Mouse (Mus musculus) embryonic facial prominence, embryonic 11.5 days (tissue): ENCODE measurements at regions not wholly inside any gene's neighbourhood (a gene's known extent, or its start where the extent isn't known, plus 50 kb on each side); places are given as distances from the start of the nearest gene placed in this dataset.

Experiments used
- ATAC-seq: fragments of 200-750 bp; cut with Nextera tagmentation; replicated peaks from 2 replicates; pipeline ENCODE4 v1.8.0; 2017; ENCODE audit warnings: low read depth; ENCODE audit not compliant: insufficient number of reproducible peaks, low FRiP score, low TSS enrichment
- DNase-seq: peaks from one replicate; pipeline ENCODE4 v3.0.0-alpha.2; 2015; ENCODE audit warnings: low spot score
- H3K27ac ChIP-seq: fragments of 300-500 bp; sonication (generic); replicated peaks from 2 replicates; pipeline ENCODE4 v1.5.1; 2014; ENCODE audit warnings: mild to moderate bottlenecking, low read depth, low read length, control low read depth
- H3K27me3 ChIP-seq: fragments of 300-500 bp; sonication (generic); 2 replicates; pipeline ENCODE4 v1.6.1; 2014; ENCODE audit warnings: mild to moderate bottlenecking, low read length, moderate library complexity, mixed read lengths; ENCODE audit not compliant: control insufficient read depth, insufficient read depth
- H3K36me3 ChIP-seq: fragments of 300-500 bp; sonication (generic); replicated peaks from 2 replicates; pipeline ENCODE4 v1.6.1; 2014; ENCODE audit warnings: low read depth, mild to moderate bottlenecking, low read length, moderate library complexity, mixed read lengths; ENCODE audit not compliant: control insufficient read depth, insufficient read depth
- H3K4me1 ChIP-seq: fragments of 300-500 bp; sonication (generic); 2 replicates; pipeline ENCODE4 v1.6.1; 2014; ENCODE audit warnings: low read length, mixed read lengths; ENCODE audit not compliant: control insufficient read depth, insufficient read depth
- H3K4me2 ChIP-seq: fragments of 300-500 bp; sonication (generic); 2 replicates; pipeline ENCODE4 v1.6.1; 2014; ENCODE audit warnings: low read depth, mild to moderate bottlenecking, control low read depth, low read length, moderate library complexity
- H3K4me3 ChIP-seq: fragments of 300-500 bp; sonication (generic); 2 replicates; pipeline ENCODE4 v1.5.1; 2014; ENCODE audit warnings: low read depth, low read length, control low read depth
- H3K9ac ChIP-seq: fragments of 300-500 bp; sonication (generic); replicated peaks from 2 replicates; pipeline ENCODE4 v1.6.1; 2014; ENCODE audit warnings: mild to moderate bottlenecking, control low read depth, low read length
- H3K9me3 ChIP-seq: fragments of 300-500 bp; sonication (generic); replicated peaks from 2 replicates; pipeline ENCODE4 v1.6.1; 2016; ENCODE audit warnings: mild to moderate bottlenecking, low read length, inconsistent platforms, mixed read lengths; ENCODE audit not compliant: control insufficient read depth
- WGBS: fragments of 180-500 bp; shearing (Covaris S2); extraction: QIAGEN DNeasy Blood & Tissue Kit; methylation state at CpG from one replicate; pipeline ENCODE4 v1.1.7; 2014; 5-methylcytosine and 5-hydroxymethylcytosine counted together

DNA sequence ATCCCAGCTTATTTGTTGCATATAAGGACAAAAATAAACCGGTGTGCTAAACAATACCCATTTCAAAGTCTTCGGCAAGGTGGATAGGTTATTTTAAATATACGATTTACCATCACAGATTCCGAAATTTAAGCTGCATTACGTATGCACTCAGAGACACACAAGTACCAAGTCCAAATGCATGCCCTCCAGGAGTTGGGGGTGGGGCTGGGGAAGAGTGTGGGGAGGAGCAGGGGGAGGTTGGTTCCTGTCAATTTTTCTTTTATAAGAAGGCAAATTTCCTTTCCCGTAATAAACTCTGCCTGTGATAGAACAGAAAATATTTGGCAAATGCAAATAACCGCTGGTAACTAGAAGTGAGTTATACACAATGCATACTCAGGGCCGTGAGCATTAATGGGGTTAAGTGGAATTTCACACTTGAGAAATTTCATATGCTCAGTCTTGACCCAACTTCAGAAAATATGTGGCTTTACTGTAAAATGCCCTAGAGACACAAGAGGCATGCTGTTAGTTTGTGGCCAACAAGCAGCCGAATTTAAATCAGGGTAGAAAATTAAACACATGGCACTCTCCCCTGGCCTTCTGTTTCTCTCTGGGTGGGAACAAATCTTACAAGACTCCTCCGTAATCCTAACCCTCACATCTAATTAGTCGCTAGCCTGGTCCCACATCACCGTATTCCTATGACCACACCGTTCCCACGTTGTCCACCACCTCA lies 200.6 kb downstream of the Rwdd3 start:
- 80% methylated on average over 14 of the region's 14 CpGs for WGBS
- no peak overlapping the region for H3K27ac ChIP-seq
- no peaks in the 10 kb centered on the region for H3K9me3 ChIP-seq
- no peak overlapping the region for H3K4me3 ChIP-seq
- no peak for DNase-seq
- H3K4me2 ChIP-seq = no peak overlapping the region
- no peaks in the 10 kb centered on the region for H3K27me3 ChIP-seq
- H3K4me1 ChIP-seq = no peaks in the 10 kb centered on the region
- H3K9ac ChIP-seq = no peak overlapping the region
- no peak for ATAC-seq
- H3K36me3 ChIP-seq = no peaks in the 10 kb centered on the region

DNA sequence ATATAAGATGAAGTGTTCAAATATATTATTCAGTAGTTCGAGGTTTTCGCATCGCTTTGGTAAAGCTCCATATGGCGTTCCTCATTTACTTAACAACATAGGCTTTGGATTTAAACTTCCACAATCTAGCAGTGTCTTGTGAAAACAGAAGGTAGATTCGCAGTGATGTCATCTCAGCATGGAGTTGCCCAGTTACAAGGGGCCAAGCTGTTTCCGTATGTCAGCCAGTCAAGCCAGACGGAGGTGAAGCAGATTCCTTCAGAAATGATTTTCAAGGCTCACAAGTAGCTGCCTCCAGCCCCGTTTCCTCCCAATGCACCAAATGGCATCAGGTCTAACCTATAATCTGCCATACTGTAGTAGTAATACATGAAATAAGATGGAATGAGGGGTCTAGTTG lies 224.6 kb downstream of the Rwdd3 start:
- no peaks in the 10 kb centered on the region for H3K36me3 ChIP-seq
- 86% methylated on average over 8 of the region's 8 CpGs for WGBS
- no peak overlapping the region for H3K9ac ChIP-seq
- H3K4me3 ChIP-seq = no peak overlapping the region
- no peaks in the 10 kb centered on the region for H3K4me1 ChIP-seq
- ATAC-seq (no peak), DNase-seq (no peak)
- H3K4me2 ChIP-seq = no peak overlapping the region
- no peaks in the 10 kb centered on the region for H3K9me3 ChIP-seq
- H3K27ac ChIP-seq = no peak overlapping the region
- no peaks in the 10 kb centered on the region for H3K27me3 ChIP-seq

DNA sequence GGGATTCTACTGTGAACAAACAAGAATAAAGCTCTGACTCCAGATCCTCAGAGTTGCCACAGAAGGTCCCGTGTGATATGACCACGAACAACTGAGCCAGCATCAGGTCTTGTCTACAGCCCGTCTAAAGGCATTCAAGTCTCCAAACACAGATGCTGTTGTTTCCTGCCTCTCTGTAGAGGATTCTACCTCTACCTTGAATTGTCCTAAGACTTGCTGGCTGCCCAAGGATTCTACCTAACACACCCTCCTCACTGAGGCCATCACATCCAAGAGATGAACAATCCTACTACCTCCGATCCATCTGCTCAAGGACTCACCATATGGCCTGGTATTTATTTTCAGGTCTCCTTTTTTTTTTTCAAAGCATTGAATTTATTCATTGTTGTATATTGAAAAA lies 237.1 kb downstream of the Rwdd3 start:
- Histone ChIP-seq H3K4me2 (no peak overlapping the region), H3K27me3 (no peaks in the 10 kb centered on the region), H3K9ac (no peak overlapping the region), H3K27ac (no peak overlapping the region), H3K36me3 (no peaks in the 10 kb centered on the region), H3K4me3 (no peak overlapping the region), H3K9me3 (no peaks in the 10 kb centered on the region), H3K4me1 (no peaks in the 10 kb centered on the region)
- ATAC-seq (no peak), DNase-seq (no peak)
- WGBS = 94% methylated on average over 4 of the region's 4 CpGs

DNA sequence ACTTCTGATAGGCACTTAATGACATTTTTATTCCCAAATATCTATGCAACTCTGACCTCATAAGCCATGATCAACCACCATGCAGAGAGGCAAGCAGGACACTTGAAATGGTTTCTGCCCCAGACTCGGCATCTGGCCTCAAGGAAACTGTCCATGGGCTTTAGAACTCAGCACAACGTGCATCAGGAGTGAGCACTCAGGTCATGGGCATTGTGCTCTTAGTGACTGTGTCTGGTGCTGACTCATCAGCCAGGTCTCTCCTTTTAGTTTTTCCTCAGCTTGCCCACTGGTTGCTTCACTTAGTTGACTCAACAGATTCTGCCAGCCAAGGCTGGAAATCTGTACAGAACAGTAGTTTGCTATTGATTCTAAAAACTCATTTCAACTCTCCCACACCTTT lies 251.1 kb downstream of the Rwdd3 start:
- Histone ChIP-seq H3K27ac (no peak overlapping the region), H3K36me3 (no peaks in the 10 kb centered on the region), H3K4me2 (no peak overlapping the region), H3K9me3 (no peaks in the 10 kb centered on the region), H3K9ac (no peak overlapping the region), H3K27me3 (no peaks in the 10 kb centered on the region), H3K4me1 (no peaks in the 10 kb centered on the region), H3K4me3 (no peak overlapping the region)
- ATAC-seq = no peak
- DNase-seq = no peak
- 78% methylated on average over 2 of the region's 2 CpGs for WGBS

DNA sequence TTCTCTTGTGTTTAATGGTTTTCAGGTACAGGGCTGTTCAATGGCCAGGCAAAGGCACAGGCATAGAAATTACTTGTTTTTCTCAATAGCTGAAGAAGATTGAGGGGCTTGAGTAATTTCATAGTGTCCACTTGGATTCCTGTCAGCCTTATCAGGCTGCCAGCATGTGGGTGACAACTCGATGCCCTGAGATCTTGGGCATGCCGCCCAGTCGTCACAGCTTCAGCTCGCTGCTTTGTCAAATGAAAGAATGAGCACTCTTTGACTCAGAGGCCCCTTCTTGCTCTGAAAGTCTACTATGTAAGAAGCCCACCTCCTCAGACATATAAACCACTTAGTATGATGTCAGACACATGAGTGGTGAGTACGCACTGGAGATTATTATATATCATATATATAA lies 272.6 kb downstream of the Rwdd3 start:
- Histone ChIP-seq H3K27me3 (no peaks in the 10 kb centered on the region), H3K36me3 (no peaks in the 10 kb centered on the region), H3K27ac (no peak overlapping the region), H3K4me2 (no peak overlapping the region), H3K4me3 (no peak overlapping the region), H3K4me1 (no peaks in the 10 kb centered on the region), H3K9me3 (no peaks in the 10 kb centered on the region), H3K9ac (no peak overlapping the region)
- ATAC-seq = no peak
- no peak for DNase-seq
- 89% methylated on average over 5 of the region's 5 CpGs for WGBS

DNA sequence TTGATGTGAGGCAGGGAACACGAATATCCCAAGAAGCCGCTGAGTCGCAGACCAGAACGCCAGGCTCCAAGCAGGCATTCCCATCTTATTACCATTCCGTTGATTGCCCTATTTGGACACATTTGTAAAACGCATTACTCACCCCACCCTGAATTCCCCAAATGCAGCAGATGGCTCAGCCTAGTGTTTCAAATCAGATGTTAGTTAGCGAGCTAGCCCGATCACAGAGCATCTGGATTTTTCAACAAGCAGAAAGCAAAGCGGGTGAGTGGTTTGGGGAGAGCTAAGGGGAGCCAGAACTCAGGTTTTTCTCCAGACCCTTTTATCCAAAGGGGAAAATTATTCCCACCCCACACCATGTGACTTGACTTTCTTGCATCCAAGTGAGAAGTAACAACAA lies 273.2 kb downstream of the Rwdd3 start:
- no peaks in the 10 kb centered on the region for H3K27me3 ChIP-seq
- no peak overlapping the region for H3K4me2 ChIP-seq
- H3K27ac ChIP-seq = no peak overlapping the region
- no peaks in the 10 kb centered on the region for H3K4me1 ChIP-seq
- WGBS = 82% methylated on average over 9 of the region's 9 CpGs
- no peaks in the 10 kb centered on the region for H3K36me3 ChIP-seq
- H3K4me3 ChIP-seq = no peak overlapping the region
- ATAC-seq (no peak), DNase-seq (no peak)
- H3K9me3 ChIP-seq = no peaks in the 10 kb centered on the region
- no peak overlapping the region for H3K9ac ChIP-seq

DNA sequence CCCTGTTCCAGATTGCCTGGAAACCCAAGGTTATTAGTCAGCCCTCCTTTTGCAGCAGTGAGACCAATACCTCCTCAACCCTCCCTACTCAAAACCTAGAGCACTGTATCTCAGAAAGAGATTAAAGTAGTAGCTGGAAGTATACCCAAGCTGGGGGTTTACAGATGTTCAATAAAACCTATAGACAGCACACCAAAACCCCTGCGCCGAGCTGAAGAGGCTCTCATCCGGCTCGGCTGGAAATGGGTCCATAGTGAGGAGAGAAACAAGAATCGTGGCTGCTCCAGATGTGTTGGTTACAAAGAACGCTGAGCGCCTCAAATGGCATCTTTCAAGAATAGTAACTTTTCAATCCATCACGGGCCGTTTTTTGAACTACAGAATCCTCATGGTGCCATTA lies 273.7 kb downstream of the Rwdd3 start:
- ATAC-seq (no peak), DNase-seq (no peak)
- no peaks in the 10 kb centered on the region for H3K27me3 ChIP-seq
- H3K4me3 ChIP-seq = no peak overlapping the region
- H3K36me3 ChIP-seq = no peaks in the 10 kb centered on the region
- no peaks in the 10 kb centered on the region for H3K9me3 ChIP-seq
- H3K9ac ChIP-seq = no peak overlapping the region
- no peak overlapping the region for H3K27ac ChIP-seq
- H3K4me1 ChIP-seq = no peaks in the 10 kb centered on the region
- no peak overlapping the region for H3K4me2 ChIP-seq
- WGBS = 94% methylated on average over 9 of the region's 9 CpGs

DNA sequence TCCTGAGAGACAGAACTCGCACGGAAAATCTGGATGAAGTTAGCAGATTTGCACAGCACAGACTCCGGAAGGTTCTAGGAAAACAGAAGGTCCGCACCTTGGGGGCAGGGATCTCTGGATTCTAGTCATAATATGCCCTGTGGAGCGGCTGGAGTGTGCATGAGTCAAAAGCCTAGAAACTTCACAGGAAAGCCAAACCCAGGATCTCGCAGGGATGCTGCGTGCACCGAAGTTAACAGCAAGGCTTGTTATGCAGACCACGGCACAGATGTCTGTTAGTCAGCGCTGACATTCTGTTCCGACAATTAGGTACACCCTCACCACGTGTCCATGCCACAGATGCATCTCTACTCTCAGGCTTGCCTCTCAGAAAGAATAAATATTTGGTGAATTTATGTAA lies 274.3 kb downstream of the Rwdd3 start:
- H3K4me2 ChIP-seq = no peak overlapping the region
- H3K4me1 ChIP-seq = no peaks in the 10 kb centered on the region
- ATAC-seq (no peak), DNase-seq (no peak)
- no peak overlapping the region for H3K9ac ChIP-seq
- H3K36me3 ChIP-seq = no peaks in the 10 kb centered on the region
- H3K27ac ChIP-seq = no peak overlapping the region
- 82% methylated on average over 12 of the region's 12 CpGs for WGBS
- H3K27me3 ChIP-seq = no peaks in the 10 kb centered on the region
- H3K9me3 ChIP-seq = no peaks in the 10 kb centered on the region
- no peak overlapping the region for H3K4me3 ChIP-seq
